Mouse (Mus musculus): Measurements from ENCODE around the gene Nf2.

The Nf2 gene

DNA sequence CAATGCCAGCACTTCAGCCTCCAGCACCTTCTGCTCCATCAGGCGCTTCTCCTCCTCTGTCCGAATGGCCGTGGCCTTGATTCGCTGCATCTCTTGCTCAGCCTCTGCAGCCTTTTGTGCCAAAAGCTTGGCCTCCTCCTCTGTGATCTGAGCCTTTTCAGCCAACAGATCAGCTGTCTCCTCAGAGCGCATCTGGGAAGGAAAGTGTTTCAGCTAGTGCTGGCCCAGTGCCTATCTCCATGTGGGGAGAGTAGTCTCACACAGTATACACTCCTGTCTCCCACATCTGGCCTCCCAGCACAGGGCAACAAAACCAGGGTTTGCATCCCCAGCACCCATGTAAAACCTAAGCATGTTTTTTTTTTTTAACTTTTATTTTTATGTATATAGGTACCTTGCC is 59.6 kb downstream of the Nf2 start:
- no peak for DNase-seq

DNA sequence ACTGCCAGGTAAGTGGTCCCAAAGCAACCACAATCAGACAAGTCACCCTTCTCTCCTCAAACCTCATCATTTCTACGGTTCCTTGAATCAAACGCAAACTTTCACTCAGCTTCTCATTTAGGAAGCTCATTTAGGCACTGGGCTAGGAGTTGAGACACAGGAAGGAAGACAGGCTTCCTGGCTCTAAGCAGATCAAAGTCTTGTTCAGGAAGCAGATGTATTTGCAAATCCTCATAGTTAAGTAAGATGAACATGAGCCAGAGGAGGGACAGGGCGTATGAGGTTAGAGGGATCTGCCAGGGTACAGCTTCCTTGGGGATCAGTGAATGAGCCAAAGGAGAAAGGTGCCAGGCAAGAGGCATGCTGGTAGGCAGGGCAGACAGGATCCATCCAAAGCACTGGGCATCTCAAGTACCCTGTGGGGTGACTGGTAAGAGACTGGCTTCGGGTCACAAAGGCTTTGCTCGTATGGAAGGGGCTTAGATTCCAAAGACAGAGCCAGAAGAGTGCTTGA is 64.7 kb downstream of the Nf2 start:
- DNase-seq: no peak

GRCm38 (mm10) chr11:4783116-4783515 is 66.2 kb downstream of the Nf2 start:
- DNase-seq: no peak

GRCm38 (mm10) chr11:4780927-4781326 is 68.4 kb downstream of the Nf2 start:
- no peak for DNase-seq

GRCm38 (mm10) chr11:4772925-4773324 is 76.4 kb downstream of the Nf2 start:
- peak; percentile 71 for DNase-seq

DNA sequence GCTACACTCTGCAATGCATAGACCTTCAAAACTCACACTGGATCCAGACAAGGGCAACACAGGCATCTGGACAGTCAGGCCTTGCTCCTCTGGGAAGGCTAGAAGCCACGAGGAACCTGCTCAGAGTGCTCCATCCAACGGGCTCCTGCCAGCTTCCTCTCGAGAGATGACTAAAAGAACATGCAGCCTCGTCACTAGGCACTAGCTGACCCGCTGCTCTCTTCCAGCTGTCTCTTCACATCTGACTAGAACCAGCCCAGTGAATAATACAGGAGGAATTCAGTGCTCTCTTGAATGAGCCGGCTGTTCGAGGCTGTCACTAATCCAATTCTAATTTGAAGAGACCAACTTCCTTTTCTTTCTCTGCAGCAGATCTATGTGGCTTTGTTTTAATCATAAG is 77.6 kb downstream of the Nf2 start:
- no peak for DNase-seq

DNA sequence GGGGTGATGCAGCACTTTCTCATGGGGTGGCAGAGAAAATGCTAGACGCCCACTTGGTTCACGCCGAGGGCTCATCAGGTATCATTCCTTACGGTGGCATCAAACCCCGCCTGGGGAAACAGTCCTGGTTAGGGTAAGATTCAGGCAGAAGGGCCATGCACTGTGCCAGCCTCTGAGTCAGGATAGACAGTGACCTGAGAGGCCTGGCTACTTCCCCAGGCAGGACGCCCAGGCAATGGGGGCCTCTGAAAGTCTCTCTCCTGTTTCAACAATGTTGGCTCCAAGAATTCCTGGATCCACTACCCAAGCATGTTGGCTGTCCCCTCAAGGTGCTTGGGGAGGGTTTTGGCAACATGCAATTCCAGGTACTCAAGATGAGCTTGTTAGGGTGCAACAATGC is 79.5 kb downstream of the Nf2 start:
- DNase-seq: no peak

DNA sequence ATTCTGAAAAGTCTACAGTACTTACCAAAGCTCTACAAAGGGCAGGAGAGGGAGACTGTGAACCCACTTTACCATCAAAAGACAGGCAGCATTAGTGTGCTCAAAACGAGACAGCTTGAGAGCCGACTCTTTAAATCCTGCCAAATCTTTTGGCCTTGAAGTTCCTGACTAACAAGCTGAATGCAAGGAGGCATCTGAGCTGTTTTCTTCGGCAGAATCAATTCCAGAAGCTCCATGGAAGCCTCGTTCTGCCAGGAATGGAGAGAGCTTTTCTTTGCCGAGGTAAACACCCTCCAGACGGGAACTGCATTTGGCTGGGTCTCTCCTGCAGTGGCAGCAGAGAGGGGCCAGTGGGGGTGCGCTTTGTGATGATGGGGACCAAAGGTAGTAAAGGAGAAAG is 80.0 kb downstream of the Nf2 start:
- DNase-seq: no peak

DNA sequence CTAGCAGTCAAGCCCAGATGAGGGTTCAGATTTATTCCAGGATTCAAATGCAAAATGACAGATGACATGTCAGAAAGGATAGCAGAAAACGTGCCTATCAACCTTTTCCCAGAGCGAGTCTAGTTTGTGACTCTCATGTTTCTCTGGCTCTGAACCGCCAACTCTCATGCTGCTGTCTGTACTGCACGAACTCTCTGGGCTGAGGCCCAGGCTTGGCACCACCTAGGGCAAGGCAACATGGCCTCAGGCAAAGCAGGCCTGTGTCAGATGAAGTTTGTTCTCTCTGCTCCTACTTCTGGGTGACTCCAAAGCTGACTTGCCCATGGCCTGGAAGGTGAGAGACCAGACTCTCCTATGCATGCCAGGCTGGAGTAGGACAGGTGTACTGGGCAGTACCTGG is 80.9 kb downstream of the Nf2 start:
- no peak for DNase-seq

DNA sequence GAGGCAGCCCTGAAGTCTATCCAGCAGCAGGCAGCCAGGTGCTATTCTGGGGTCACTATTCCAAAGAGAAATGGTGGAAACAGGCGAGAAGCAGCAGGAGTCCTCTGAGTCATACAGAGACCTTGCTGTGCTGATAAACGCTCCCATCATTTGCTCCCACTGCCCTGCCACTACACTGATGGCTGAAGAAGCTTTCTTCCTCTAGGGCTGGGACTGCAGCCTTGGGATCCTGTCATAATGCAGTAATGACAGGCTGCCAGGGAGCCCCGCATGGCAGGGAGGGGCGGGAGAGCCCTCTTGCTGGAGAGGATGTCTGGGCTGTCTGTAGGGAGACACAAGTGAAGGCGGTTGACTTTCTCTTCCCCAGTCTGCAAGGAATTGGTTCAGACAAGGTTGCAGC is 84.9 kb downstream of the Nf2 start:
- peak; percentile 19 for DNase-seq

DNA sequence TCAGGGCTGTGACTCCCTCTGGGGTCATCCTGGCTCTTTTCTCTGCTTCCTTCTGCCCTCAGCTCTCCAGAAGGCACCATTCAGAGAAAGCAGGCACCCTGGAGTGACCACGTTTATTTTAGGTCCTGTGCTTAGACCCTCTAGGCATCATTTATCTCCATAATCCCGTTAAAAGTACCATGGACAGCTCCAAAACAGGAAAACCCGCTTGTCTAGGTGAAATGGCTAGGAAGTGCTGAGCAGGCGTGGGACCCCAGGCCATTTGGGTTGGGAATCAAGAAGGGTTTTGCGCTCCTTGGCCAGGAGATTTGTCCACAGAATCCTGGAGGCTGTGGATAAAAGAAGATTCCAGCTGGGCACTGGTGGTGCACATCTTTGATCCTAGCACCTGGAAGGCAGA is 85.7 kb downstream of the Nf2 start:
- no peak for DNase-seq

- DNase-seq: no peak
Observed at GRCm38 (mm10) chr11:4762511-4762910, 86.8 kb downstream of the Nf2 start.

GRCm38 (mm10) chr11:4761991-4762390 is 87.3 kb downstream of the Nf2 start:
- no peak for DNase-seq

DNA sequence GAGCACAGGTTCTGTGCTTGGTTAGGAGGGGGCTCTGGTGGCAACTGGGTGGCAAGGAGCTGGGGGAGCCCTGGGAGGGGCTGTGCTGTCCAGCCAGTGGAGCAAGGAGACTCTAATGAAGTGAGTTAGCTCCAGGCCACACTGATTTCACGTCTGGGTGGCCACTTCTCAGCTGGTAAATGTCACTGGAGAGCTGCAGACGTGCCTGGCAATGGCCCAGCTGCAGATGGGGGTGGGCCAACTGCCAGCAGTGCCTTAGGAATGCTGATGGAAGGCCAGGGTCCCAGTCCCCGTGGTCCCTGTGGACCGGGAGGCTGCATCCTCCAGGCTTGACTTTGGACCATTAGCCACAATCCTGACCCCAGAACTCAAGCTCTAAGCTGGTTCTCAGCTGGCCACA is 88.9 kb downstream of the Nf2 start:
- DNase-seq: no peak

DNA sequence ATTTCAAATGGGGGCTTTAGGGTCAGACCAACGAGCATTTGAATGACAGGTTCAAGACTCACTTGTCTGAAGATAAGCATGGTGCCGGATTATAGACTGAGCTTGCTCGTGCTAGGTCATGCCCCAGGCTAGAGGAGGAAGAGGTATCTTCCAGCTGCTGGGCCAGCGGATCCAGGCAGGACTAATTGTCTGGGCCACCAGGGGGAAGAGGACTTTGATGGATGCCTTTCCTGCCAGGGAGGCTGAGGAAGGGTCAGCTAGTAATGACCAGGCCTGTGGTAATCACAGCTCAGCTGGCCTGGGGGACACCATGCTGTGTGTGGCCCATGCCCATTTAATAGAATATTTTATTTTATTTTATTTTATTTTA is 91.6 kb downstream of the Nf2 start:
- no peak for DNase-seq

GRCm38 (mm10) chr11:4756984-4757788 is 92.2 kb downstream of the Nf2 start:
- DNase-seq: no peak

- no peak for DNase-seq
Observed at GRCm38 (mm10) chr11:4756460-4756859, 92.9 kb downstream of the Nf2 start.

GRCm38 (mm10) chr11:4754867-4755266 is 94.5 kb downstream of the Nf2 start:
- DNase-seq: no peak

- DNase-seq: no peak
Observed at GRCm38 (mm10) chr11:4754036-4754435, 95.3 kb downstream of the Nf2 start.

DNA sequence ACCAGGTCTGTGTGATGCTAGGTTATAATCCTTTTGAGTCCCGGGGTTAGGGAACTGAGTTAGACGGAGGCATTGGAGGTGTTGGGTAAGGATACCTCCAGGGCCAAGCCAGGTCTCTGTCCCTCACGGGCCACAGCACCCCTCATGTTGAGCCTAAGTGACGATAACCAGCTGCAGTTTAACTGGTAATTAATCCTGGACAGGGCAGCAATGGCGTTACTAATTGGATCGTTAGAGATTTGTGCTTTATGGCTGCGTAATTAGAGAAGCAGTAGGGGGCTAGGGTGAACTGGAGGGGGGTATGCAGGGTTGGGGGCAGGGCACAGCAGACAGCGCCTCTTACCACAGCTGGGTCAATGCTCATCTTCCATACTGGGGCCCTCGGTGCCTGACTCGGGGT is 96.5 kb downstream of the Nf2 start:
- DNase-seq: no peak

DNA sequence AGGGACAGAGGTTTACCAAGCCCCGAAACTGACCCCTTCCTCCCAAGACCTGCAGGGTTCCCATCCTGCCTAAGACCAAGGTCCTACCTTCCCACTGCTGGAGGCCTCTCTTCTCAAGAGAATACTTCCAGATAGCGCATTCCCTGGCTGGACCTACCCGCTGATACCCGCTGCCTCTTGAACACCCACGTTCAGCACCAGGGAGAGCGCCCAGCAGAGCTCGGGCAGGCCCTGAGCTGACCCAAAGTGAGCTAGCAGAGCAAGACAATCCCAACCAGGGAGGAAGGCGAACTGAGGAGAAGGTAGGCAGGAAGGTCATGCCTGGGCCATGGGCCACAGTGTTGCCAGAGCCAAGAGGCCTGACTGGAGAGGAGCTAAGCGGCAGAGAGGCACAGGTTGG is 99.1 kb downstream of the Nf2 start:
- DNase-seq: no peak

DNA sequence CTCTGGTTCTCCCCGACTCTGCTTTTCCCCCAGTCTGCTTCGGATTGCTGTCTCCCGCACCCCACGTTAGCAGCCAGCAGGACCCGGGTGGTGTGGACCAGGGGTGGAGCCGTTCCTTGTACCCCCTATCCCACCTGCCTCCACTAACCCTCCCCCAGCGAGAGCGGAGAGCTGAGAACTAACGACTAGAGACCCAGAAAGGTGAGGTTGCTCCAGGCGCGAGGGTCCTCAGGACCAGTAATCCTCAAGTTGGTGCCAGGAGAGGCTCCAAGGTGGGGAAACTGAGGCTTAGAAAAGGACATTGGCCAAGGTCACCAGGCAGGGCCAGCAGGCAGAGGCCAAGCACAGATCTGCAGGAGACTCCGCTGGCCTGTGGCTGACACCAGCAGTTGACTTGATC is 102.1 kb downstream of the Nf2 start:
- DNase-seq: no peak

DNA sequence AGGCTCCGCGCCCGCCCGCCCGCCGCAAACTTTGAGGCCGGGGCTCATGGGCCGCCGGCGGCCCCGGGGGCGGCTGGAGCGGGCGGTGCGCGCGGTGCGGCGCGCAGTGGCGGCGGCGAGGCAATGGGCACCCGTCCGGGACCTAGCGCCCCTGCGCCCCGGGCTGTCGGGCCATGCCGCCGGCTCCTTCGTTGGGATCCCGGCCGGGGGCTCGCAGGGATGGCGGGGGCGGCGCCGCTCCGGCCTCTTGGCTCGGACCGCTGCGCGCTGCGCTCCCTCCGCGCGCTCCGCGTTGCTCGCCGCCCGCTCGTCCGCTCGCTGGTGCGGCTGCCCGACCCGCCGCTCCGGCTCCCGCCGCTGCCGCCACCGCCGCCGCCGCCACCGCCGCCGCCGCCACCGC is 102.6 kb downstream of the Nf2 start, which contains the start of gene Cabp7:
TSS of gene Cabp7 (minus strand) at position 46 of the 400 bp plus-strand sequence.
- DNase-seq: no peak

GRCm38 (mm10) chr11:4745969-4746368 is 103.4 kb downstream of the Nf2 start:
- DNase-seq: no peak

- DNase-seq: no peak
Observed at GRCm38 (mm10) chr11:4744691-4745090, 104.6 kb downstream of the Nf2 start.

Measured in cerebellum, adult 9-10 months (tissue).